Mouse (Mus musculus) gastrocnemius, adult 2 months (tissue): ENCODE results near the gene Ddost. TPM values are rescaled to one million over a fixed set of nuclear protein-coding genes. Genes with fewer than 3 reads are reported as not detected.

Source experiments
- DNase-seq: peaks from one replicate; pipeline ENCODE4 v3.0.0; 2022
- H3K27ac ChIP-seq: fragments of 200-600 bp; 2 replicates; pipeline ENCODE4 v1.8.1; 2022; ENCODE audit warnings: mild to moderate bottlenecking
- H3K4me3 ChIP-seq: fragments of 200-600 bp; 2 replicates; pipeline ENCODE4 v1.8.1; 2022; ENCODE audit warnings: mild to moderate bottlenecking, moderate library complexity
- CTCF ChIP-seq: fragments of 200-600 bp; IDR thresholded peaks from 2 replicates; pipeline ENCODE4 v1.8.1; 2022; ENCODE audit warnings: antibody characterized with exemption, mild to moderate bottlenecking, moderate library complexity
- intact Hi-C: fragments of 180-260 bp; cut with DNase I; formaldehyde crosslinking; loops from one replicate; pipeline ENCODE4 v1.15.1; 2025
- microRNA-seq: library from miRNA; unstranded; fragments of <30 nt; microRNA quantifications from one replicate; pipeline ENCODE4 v1.2.0, GENCODE M21; 2021
- total RNA-seq, 2 experiments: library from RNA; stranded (reverse); gene quantifications; 2 replicates each; pipeline ENCODE4 v1.2.3; 2021

Ddost gene
- total RNA-seq, 2 experiments from 2014 or later = 29.1 to 34.3 TPM

DNA sequence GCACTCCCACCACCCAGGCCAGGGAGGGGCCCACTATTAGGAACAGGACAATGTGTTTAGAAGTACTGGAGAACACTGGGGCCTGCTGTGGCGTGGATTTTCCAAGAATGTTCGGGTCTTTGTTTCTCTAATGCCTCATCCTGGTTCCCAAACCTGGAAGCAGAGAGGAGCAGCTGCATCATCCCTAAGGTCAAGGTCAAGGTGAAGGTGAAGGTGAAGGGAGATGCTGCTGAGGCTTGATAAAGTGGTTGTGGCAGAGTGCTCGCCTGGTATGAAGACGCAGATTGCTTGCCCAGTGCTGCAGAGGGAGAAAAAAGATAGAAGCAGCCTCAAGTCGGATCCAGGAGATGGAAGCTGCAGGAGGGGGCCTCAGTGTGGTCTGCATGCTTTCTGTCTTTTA lies 47.3 kb downstream of the Ddost start:
- no peak for TF ChIP-seq CTCF
- no peak for DNase-seq
- Histone ChIP-seq H3K4me3 (no peak overlapping the region), H3K27ac (no peak overlapping the region)
- intact Hi-C loops = no loop called here

DNA sequence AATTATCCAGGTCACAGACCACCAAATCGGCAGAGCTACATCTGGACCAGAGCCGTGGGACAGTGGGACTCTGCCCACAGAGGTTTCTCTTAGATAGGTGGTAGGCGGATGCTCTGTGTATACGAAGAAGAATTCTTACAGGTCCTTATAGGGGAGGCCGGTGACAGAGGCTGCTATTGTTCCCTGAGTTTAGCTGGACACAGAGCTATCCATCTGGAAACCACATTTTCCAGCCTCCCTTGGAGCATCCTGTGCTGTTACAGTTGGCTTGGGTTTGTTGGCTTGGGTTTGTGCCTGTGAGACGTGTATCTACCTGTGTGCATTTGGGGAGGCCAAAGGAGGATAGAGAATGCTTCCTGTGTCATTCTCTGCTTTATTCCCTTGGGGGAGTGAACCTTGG lies 48.2 kb downstream of the Ddost start:
- Histone ChIP-seq H3K27ac (no peak overlapping the region), H3K4me3 (no peak overlapping the region)
- no peak for TF ChIP-seq CTCF
- intact Hi-C loops = no loop called here
- DNase-seq = no peak

DNA sequence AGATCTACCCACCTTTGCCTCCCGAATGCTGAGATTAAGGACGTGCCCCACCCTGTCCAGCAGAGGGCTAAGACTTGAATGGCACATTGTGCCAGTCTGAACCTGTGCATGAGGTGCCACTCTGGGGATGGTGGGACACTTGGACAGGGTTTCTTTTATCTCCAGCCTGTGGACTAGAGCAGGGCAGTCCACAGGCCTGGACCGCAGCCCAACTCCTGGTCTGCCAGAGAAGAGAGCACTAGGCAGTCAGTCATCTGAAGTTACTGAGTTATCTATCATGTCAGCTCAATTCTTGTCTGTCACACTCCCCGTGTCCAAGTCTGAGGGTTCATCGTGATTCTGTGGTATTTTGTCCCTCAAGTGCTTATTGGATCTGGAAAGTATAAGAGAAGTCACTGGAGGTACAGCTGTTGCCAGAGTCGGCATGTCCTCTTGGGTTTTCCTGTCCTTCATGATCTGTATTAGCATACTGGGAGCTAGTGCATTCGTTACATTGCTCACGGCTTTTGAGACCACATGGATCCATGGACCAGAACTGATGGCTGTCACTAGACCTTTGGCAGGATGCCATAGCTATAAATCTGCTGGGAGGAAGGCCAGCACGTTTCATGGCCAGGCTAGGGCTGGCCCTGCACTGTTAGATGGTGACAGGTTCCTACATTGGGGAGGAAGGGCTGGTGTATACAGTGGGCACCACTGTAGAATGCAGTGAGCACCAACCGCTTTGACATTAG lies 49.1 kb downstream of the Ddost start:
- no peak for TF ChIP-seq CTCF
- DNase-seq = no peak
- Histone ChIP-seq H3K4me3 (no peak overlapping the region), H3K27ac (no peak overlapping the region)
- intact Hi-C loops = no loop called here

DNA sequence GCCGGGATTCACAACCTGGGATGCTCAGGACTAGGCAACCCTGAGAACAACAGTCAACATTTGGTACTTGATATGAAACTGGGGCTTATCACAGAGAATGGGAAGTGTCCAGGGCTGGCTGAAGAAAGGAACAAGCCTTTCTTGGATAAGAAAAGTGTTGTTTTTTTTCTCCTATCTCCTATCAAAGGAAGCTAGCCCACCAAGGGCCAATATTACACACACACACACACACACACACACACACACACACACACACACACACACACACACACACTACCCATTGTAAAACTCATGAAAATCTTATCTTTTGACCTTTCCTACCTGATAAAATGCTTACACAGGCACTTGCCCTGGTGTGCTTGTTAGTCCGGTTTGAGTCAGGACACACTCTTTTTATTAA lies 51.0 kb downstream of the Ddost start:
- Histone ChIP-seq H3K27ac (no peak overlapping the region), H3K4me3 (no peak overlapping the region)
- DNase-seq = no peak
- no peak for TF ChIP-seq CTCF
- intact Hi-C loops = no loop called here

DNA sequence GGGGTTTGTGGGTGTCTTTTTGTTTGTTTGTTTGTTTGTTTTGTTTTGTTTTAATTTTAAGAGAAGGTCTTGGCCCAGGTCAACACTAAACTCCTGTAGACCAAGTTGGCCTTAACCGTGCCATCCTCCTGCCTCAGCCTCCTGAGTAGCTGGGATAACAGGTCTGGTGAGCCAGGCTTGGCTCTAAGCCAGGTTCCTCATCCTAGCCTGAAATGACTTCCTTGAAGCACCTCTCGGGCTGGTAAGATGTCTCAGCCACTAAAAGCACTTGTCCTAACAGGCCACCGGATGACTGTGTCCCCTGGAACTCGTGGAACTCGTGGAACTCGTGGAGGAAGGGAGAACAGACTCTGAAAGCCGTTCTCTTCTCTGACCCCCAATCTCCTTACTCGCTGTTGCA lies 51.6 kb downstream of the Ddost start:
- H3K27ac ChIP-seq = no peak overlapping the region
- no peak overlapping the region for H3K4me3 ChIP-seq
- intact Hi-C loops = no loop called here
- TF ChIP-seq CTCF = no peak
- DNase-seq = no peak

DNA sequence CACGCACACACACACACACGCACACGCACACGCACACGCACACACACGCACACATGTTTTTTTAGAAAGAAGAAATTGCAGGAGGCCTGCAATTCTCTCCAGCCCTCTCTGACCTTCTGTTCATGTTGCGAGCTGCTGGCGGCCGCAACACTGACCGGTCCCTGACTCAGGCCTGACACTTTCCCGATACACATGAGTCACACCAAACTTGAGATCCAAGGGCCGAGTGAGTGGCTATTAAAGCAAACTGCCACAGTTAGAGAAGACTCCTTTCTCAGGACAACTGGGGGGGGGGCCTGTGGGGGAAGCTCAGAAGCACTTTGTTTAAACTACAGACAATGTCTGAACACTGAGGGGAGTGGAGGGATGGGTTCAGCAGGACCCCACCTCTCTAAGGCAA lies 52.0 kb downstream of the Ddost start:
- TF ChIP-seq CTCF = no peak
- no peak for DNase-seq
- Histone ChIP-seq H3K27ac (no peak overlapping the region), H3K4me3 (no peak overlapping the region)
- intact Hi-C loops = no loop called here

DNA sequence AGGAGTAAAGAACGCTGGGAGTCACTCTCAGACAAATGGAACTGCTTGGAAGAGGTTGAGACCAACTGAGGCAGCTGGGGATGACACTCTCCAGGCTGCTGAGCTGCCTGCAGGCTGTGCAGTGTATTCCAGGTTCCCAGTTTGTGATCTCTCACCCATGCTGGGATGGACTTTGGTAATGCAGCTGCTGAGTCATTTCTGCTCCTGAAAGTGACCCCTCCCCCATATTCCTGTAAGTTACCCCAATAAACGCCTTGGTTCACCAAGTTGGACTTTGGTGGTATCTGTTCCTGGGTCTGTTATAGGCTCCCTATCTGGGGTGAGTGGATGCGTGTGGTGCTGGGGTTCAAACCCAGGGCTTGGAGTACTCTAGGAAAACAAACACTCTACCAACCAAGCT lies 53.6 kb downstream of the Ddost start:
- H3K4me3 ChIP-seq = no peak overlapping the region
- intact Hi-C loops = no loop called here
- no peak for TF ChIP-seq CTCF
- no peak for DNase-seq
- no peak overlapping the region for H3K27ac ChIP-seq

DNA sequence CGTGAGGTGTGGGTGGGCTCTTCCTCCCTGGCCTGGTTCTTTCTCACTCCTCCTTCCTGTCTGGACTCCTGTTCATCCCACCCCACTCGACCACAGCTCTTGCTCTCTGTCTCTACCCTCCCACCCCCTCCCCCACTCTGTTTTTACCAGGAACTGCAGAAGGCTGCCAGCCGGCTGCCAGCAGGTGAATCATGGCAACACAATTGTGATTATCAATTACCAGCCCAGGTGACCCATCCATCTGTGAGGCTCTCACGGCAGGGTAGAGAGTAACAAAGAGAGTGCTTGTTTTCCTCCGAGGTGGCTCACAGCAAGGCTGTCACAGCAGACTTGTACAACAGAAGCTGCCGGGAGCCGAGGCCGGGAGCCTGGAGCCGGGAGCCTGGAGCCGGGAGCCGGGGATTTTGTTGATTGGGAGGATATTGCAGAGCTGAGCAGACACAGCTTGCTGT lies 56.9 kb downstream of the Ddost start:
- no peak overlapping the region for H3K27ac ChIP-seq
- intact Hi-C loops = no loop called here

More for the DNA sequence above, 56.9 kb downstream of the Ddost start:
- no peak overlapping the region for H3K4me3 ChIP-seq
- no peak for TF ChIP-seq CTCF
- DNase-seq = no peak

Small RNA genes lying within 50 kb of the gene (microRNA-seq; reads per million reads assigned to microRNA genes)
- not detected for gene Gm27646
- gene Mir7019 = 5.1 reads per million

Other genes with a start within 250 kb of the Ddost start
- 10 to 100 TPM; 50.8 to 67.8 TPM for gene Hp1bp3, start 88.4 kb upstream of the Ddost start, total RNA-seq
- gene Sh2d5, start 54.3 kb upstream of the Ddost start, total RNA-seq = under 1 TPM in 1 of 2 experiments, not detected in 1; 0.28 TPM
- gene Kif17, start 54.3 kb upstream of the Ddost start, total RNA-seq = under 1 TPM in 1 of 2 experiments, not detected in 1; 0.11 TPM
- 100 to 1,000 TPM; 652 to 780 TPM for gene Pink1, start 21.6 kb downstream of the Ddost start, total RNA-seq
- 1 to 10 TPM in 1 of 2 experiments, under 1 TPM in 1; 0.56 to 1.2 TPM for gene Cda, start 63.3 kb downstream of the Ddost start, total RNA-seq
- gene Fam43b, start 91.8 kb downstream of the Ddost start, total RNA-seq = not detected
- gene Mul1, start 129.9 kb downstream of the Ddost start, total RNA-seq = 10 to 100 TPM; 37.5 to 45.5 TPM
- gene Camk2n1, start 149.6 kb downstream of the Ddost start, total RNA-seq = 1 to 10 TPM; 5.8 to 7.0 TPM